Mouse (Mus musculus) myocyte (in vitro differentiated cells): Measurements from ENCODE around the gene Efna2.

Experiments used
- E2F4 ChIP-seq: IDR thresholded peaks from one replicate; pipeline ENCODE4 v1.6.1; 2011; ENCODE audit warnings: mild to moderate bottlenecking, control low read depth, moderate library complexity; ENCODE audit not compliant: insufficient read depth
- MAX ChIP-seq: IDR thresholded peaks from one replicate; pipeline ENCODE4 v1.6.1; 2011; ENCODE audit warnings: low read depth, mild to moderate bottlenecking, control low read depth
- POLR2A ChIP-seq: IDR thresholded peaks from one replicate; pipeline ENCODE4 v1.6.1; 2011; ENCODE audit warnings: low read depth, mild to moderate bottlenecking, control low read depth, moderate library complexity; ENCODE audit not compliant: insufficient read length
- POLR2AphosphoS2 ChIP-seq: IDR thresholded peaks from one replicate; pipeline ENCODE4 v1.6.1; 2011; ENCODE audit warnings: low read depth, control low read depth; ENCODE audit not compliant: insufficient read length
- TCF3 ChIP-seq: IDR thresholded peaks from one replicate; pipeline ENCODE4 v1.6.1; 2011; ENCODE audit warnings: low read depth, control low read depth; ENCODE audit not compliant: insufficient read length
- USF1 ChIP-seq: IDR thresholded peaks from one replicate; pipeline ENCODE4 v1.6.1; 2011; ENCODE audit warnings: low read depth, mild to moderate bottlenecking, control low read depth, moderate library complexity

GRCm38 (mm10) chr10:80136179-80136951 is 42.9 kb upstream of the Efna2 start:
- TF ChIP-seq POLR2AphosphoS2, result no peak
- no peak for TF ChIP-seq USF1
- TF ChIP-seq E2F4, result no peak
- TF ChIP-seq POLR2A, result no peak
- no peak for TF ChIP-seq MAX
- no peak for TF ChIP-seq TCF3
